In the genomic region with DNA sequence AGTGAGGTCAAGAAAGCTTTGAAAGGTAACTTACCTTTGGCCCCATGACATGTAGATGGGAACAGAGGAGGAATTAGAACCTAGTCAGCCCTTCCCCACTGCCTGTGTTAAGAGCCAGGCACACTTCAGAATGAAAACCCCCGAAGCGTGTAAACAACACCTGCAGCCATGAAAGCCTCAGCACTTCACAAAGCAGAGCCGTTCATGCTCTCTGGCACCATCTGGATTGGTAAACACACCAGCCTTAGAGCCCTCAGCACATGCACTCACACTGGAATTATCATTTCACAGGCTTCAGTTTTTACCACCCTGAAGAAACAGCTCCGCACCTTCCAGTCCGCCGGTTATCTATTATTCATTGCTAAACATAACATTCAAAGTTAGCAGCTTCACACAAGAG, we compare ENCODE assay signal across 12 mouse cellular contexts.
DNase-seq lines count a peak whose midpoint lies in the region; ATAC-seq and TF ChIP-seq lines count a peak whose summit lies in the region.
"Had no signal": no experiment of that assay in that cellular context is flagged by ENCODE, and none has a peak within 500 bp of the region (broad histone marks: within the 10 kb centered on the region; RNA-seq: fewer than 3 reads in every experiment).

No protein-coding gene starts in this region.

- no peak overlapping the region for H3K4me3 ChIP-seq in heart, embryonic 16.5 days (ENCODE audit: low read length)
- no peak overlapping the region for H3K4me3 ChIP-seq in heart, embryonic 10.5 days
- H3K4me3 ChIP-seq in intestine, postnatal 0 days (ENCODE audit: low read depth, low read length) = no peak overlapping the region
- no peak overlapping the region for H3K4me3 ChIP-seq in intestine, embryonic 15.5 days (replicated peaks)
- H3K4me3 ChIP-seq: embryonic facial prominence, embryonic 12.5 days; liver, embryonic 15.5 days; neural tube, embryonic 12.5 days had no signal

- H3K27me3 ChIP-seq in heart, embryonic 16.5 days (ENCODE audit: control insufficient read depth, insufficient read depth, low read length) = no peaks in the 10 kb centered on the region
- H3K27me3 ChIP-seq in heart, embryonic 10.5 days (ENCODE audit: insufficient read depth, poor library complexity, severe bottlenecking) = no peaks in the 10 kb centered on the region; the same call in 1 of the 2 replicates
- H3K27me3 ChIP-seq in splenic B cell, adult 2 months (ENCODE audit: control insufficient read depth, insufficient read depth, low read length, poor library complexity, severe bottlenecking) = no peaks in the 10 kb centered on the region
- H3K27me3 ChIP-seq in intestine, postnatal 0 days (replicated peaks; ENCODE audit: control insufficient read depth, insufficient read depth, low read length) = no peaks in the 10 kb centered on the region
- H3K27me3 ChIP-seq in intestine, embryonic 15.5 days (replicated peaks) = no peaks in the 10 kb centered on the region
- H3K27me3 ChIP-seq: embryonic facial prominence, embryonic 12.5 days; liver, embryonic 15.5 days; neural tube, embryonic 12.5 days had no signal

- H3K4me1 ChIP-seq in heart, embryonic 16.5 days (ENCODE audit: control insufficient read depth, insufficient read depth, low read length) = 0 out of 2 replicates have a peak, but pooled peaks cover 3% of the 10 kb centered on the region
- peaks cover 8% of the 10 kb centered on the region for H3K4me1 ChIP-seq in heart, embryonic 10.5 days
- H3K4me1 ChIP-seq in intestine, postnatal 0 days (replicated peaks; ENCODE audit: control insufficient read depth, insufficient read depth, low read length) = no peaks in the 10 kb centered on the region
- H3K4me1 ChIP-seq in intestine, embryonic 15.5 days (replicated peaks) = no peaks in the 10 kb centered on the region
- H3K4me1 ChIP-seq: embryonic facial prominence, embryonic 12.5 days; liver, embryonic 15.5 days; neural tube, embryonic 12.5 days had no signal

- no peaks in the 10 kb centered on the region for H3K9me3 ChIP-seq in heart, embryonic 16.5 days (replicated peaks; ENCODE audit: control insufficient read depth, low read length)
- no peaks in the 10 kb centered on the region for H3K9me3 ChIP-seq in heart, embryonic 10.5 days
- no peaks in the 10 kb centered on the region for H3K9me3 ChIP-seq in intestine, postnatal 0 days (ENCODE audit: control insufficient read depth)
- no peaks in the 10 kb centered on the region for H3K9me3 ChIP-seq in intestine, embryonic 15.5 days
- H3K9me3 ChIP-seq: embryonic facial prominence, embryonic 12.5 days; liver, embryonic 15.5 days; neural tube, embryonic 12.5 days had no signal

- TF ChIP-seq CTCF in intestine, postnatal 0 days (IDR thresholded peaks at IDR 0.05; ENCODE audit: low read depth) = no peak

- no peak overlapping the region for H3K27ac ChIP-seq in heart, embryonic 16.5 days (ENCODE audit: low read length)
- no peak overlapping the region for H3K27ac ChIP-seq in heart, embryonic 10.5 days
- no peak overlapping the region for H3K27ac ChIP-seq in intestine, postnatal 0 days (ENCODE audit: low read depth, low read length)
- no peak overlapping the region for H3K27ac ChIP-seq in intestine, embryonic 15.5 days
- H3K27ac ChIP-seq: embryonic facial prominence, embryonic 12.5 days; liver, embryonic 15.5 days; neural tube, embryonic 12.5 days had no signal

- WGBS in heart, embryonic 16.5 days = 62% methylated on average over 6 of the region's 6 CpGs
- 71% methylated on average over 6 of the region's 6 CpGs for WGBS in heart, embryonic 10.5 days
- 33% methylated on average over 6 of the region's 6 CpGs for WGBS in intestine, postnatal 0 days
- 34% methylated on average over 6 of the region's 6 CpGs for WGBS in intestine, embryonic 15.5 days

- no peaks in the 10 kb centered on the region for H3K36me3 ChIP-seq in heart, embryonic 16.5 days (ENCODE audit: control insufficient read depth, insufficient read depth)
- H3K36me3 ChIP-seq in heart, embryonic 10.5 days = no peaks in the 10 kb centered on the region
- no peaks in the 10 kb centered on the region for H3K36me3 ChIP-seq in splenic B cell, adult 2 months (ENCODE audit: control insufficient read depth, insufficient read depth, low read length, poor library complexity, severe bottlenecking)
- H3K36me3 ChIP-seq in intestine, postnatal 0 days (ENCODE audit: control insufficient read depth, insufficient read depth) = no peaks in the 10 kb centered on the region
- H3K36me3 ChIP-seq in intestine, embryonic 15.5 days = no peaks in the 10 kb centered on the region
- H3K36me3 ChIP-seq: embryonic facial prominence, embryonic 12.5 days; liver, embryonic 15.5 days; neural tube, embryonic 12.5 days had no signal

- H3K4me2 ChIP-seq in heart, embryonic 16.5 days (ENCODE audit: low read depth, low read length) = no peak overlapping the region
- H3K4me2 ChIP-seq in intestine, postnatal 0 days (replicated peaks; ENCODE audit: low read depth) = no peak overlapping the region
- H3K4me2 ChIP-seq in intestine, embryonic 15.5 days (replicated peaks) = no peak overlapping the region
- H3K4me2 ChIP-seq: embryonic facial prominence, embryonic 12.5 days; liver, embryonic 15.5 days; neural tube, embryonic 12.5 days had no signal

- ATAC-seq in heart, embryonic 16.5 days (replicated peaks; ENCODE audit: extremely low read depth, insufficient read depth, low FRiP score) = 0 out of 2 replicates have a peak, but pooled peaks have one; percentile 14
- ATAC-seq in intestine, postnatal 0 days = no peak
- ATAC-seq in intestine, embryonic 15.5 days = no peak

- no peak for DNase-seq in heart, embryonic 10.5 days (ENCODE audit: low spot score)
- peak; percentile 49 to 57 for DNase-seq in spleen, postnatal 36 days (ENCODE audit: low spot score in 2 of 2)
- DNase-seq in spleen, postnatal 10 days (ENCODE audit: low spot score in 2 of 2) = no peak
- peak; percentile 52 for DNase-seq in splenic B cell, adult 2 months (ENCODE audit: low read depth, low spot score)
- DNase-seq in cerebellum, postnatal 4 days (ENCODE audit: low spot score in 2 of 2) = no peak
- DNase-seq: cerebellum, adult 11 months had no signal

- H3K9ac ChIP-seq in heart, embryonic 16.5 days (ENCODE audit: low read length) = no peak overlapping the region
- no peak overlapping the region for H3K9ac ChIP-seq in intestine, postnatal 0 days (ENCODE audit: low read depth, low read length)
- no peak overlapping the region for H3K9ac ChIP-seq in intestine, embryonic 15.5 days
- H3K9ac ChIP-seq: embryonic facial prominence, embryonic 12.5 days; liver, embryonic 15.5 days; neural tube, embryonic 12.5 days had no signal

Comparison
In these comparisons a context has a peak if more than half of its experiments do, and no peak if none do; other contexts are left out.
1. DNase-seq: peak in spleen, postnatal 36 days (2 of 2) and splenic B cell, adult 2 months (single experiment); none in heart, embryonic 10.5 days (single experiment), spleen, postnatal 10 days (0 of 2) and cerebellum, postnatal 4 days (0 of 2).